Mouse (Mus musculus) hindbrain, embryonic 11.5 days (tissue): ENCODE data around the gene Lalba. TPM values are rescaled to one million over a fixed set of nuclear protein-coding genes. Genes with fewer than 3 reads are reported as not detected.
"Not testable (repeated sequence)": the region's sequence is repeated elsewhere in the genome, so short reads cannot be mapped to it uniquely, and the experiment has no call there.

Experiments used
- ATAC-seq: fragments of 200-750 bp; cut with Nextera tagmentation; 2 replicates; pipeline ENCODE4 v1.8.0; 2017; ENCODE audit warnings: mild to moderate bottlenecking, moderate TSS enrichment, moderate library complexity; ENCODE audit not compliant: low FRiP score
- DNase-seq: peaks from one replicate; pipeline ENCODE4 v3.0.0-alpha.2; 2015; ENCODE audit warnings: low spot score
- H3K27ac ChIP-seq: fragments of 300-500 bp; sonication (generic); 2 replicates; pipeline ENCODE4 v1.5.1; 2014; ENCODE audit warnings: mild to moderate bottlenecking, low read depth, low read length
- H3K27me3 ChIP-seq: fragments of 300-500 bp; sonication (generic); 2 replicates; pipeline ENCODE4 v1.6.1; 2014; ENCODE audit warnings: mild to moderate bottlenecking, low read length, moderate library complexity, mixed read lengths; ENCODE audit not compliant: control insufficient read depth, insufficient read depth
- H3K36me3 ChIP-seq: fragments of 300-500 bp; sonication (generic); 2 replicates; pipeline ENCODE4 v1.6.1; 2014; ENCODE audit warnings: mild to moderate bottlenecking, low read length, moderate library complexity, mixed read lengths; ENCODE audit not compliant: control insufficient read depth, insufficient read depth
- H3K4me1 ChIP-seq: fragments of 300-500 bp; sonication (generic); replicated peaks from 2 replicates; pipeline ENCODE4 v1.6.1; 2014; ENCODE audit warnings: low read length, mixed read lengths; ENCODE audit not compliant: control insufficient read depth, insufficient read depth
- H3K4me2 ChIP-seq: fragments of 300-500 bp; sonication (generic); replicated peaks from 2 replicates; pipeline ENCODE4 v1.6.1; 2014; ENCODE audit warnings: mild to moderate bottlenecking, low read depth, low read length
- H3K4me3 ChIP-seq: fragments of 300-500 bp; sonication (generic); 2 replicates; pipeline ENCODE4 v1.5.1; 2014; ENCODE audit warnings: low read depth, low read length
- H3K9ac ChIP-seq: fragments of 300-500 bp; sonication (generic); 2 replicates; pipeline ENCODE4 v1.6.1; 2014; ENCODE audit warnings: low read depth, low read length
- H3K9me3 ChIP-seq: fragments of 300-500 bp; sonication (generic); 2 replicates; pipeline ENCODE4 v1.6.1; 2016; ENCODE audit warnings: low read length; ENCODE audit not compliant: control insufficient read depth
- WGBS: fragments of 180-500 bp; shearing (Covaris S2); extraction: QIAGEN DNeasy Blood & Tissue Kit; methylation state at CpG from one replicate; pipeline ENCODE4 v1.1.7; 2014; 5-methylcytosine and 5-hydroxymethylcytosine counted together
- polyA plus RNA-seq: library from polyadenylated mRNA; unstranded; fragments of >200 nt; fragmentation: Nextera tagmentation; extraction: Ambion mirVana; gene quantifications from 2 replicates; pipeline ENCODE4 v1.2.1, GENCODE M21; 2014

Gene Lalba
- polyA plus RNA-seq, 1 experiment from 2014 or later: not detected

DNA sequence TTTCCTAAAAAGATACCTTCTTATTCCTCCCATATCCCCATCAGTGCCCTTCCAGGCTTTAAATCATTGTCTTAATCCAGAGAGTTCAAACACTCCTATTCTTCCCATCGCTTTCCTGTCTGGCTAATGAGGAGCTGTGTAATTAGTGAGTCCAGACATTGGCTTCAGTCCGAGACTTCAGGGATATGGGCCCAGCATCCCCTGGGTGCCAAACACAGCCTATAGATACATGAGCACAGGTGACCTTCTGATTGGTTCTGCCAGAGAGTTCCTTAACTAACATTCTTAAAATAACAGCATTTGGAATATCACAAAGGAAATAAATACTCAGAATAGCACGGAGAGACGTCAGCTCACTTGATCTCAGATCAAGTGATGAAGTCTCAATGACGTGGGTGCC lies 51.6 kb downstream of the Lalba start, which contains the start of gene Olfr282:
Gene Olfr282 (plus strand): TSS at position 301 of the 400 bp plus-strand sequence.
- H3K4me3 ChIP-seq, H3K27ac ChIP-seq, H3K4me2 ChIP-seq, H3K36me3 ChIP-seq, H3K9me3 ChIP-seq, H3K9ac ChIP-seq, H3K27me3 ChIP-seq, ATAC-seq, H3K4me1 ChIP-seq, DNase-seq: not testable (repeated sequence)
- 87% methylated on average over 5 of the region's 5 CpGs for WGBS

Other genes with a start within 250 kb of the Lalba start
- gene Olfr286, start 248.3 kb downstream of the Lalba start, polyA plus RNA-seq: not detected in 2 replicates
- gene H1fnt, start 225.4 kb downstream of the Lalba start, polyA plus RNA-seq: not detected in 2 replicates
- 1.7 and 2.1 TPM in 2 replicates for gene Zfp641, start 186.6 kb downstream of the Lalba start, polyA plus RNA-seq
- gene Olfr285, start 165.4 kb downstream of the Lalba start, polyA plus RNA-seq: not detected in 2 replicates
- not detected in 2 replicates for gene Olfr284, start 141.7 kb downstream of the Lalba start, polyA plus RNA-seq
- not detected in 2 replicates for gene Olfr283, start 101.8 kb downstream of the Lalba start, polyA plus RNA-seq
- gene Olfr282, start 51.5 kb downstream of the Lalba start, polyA plus RNA-seq: not detected in 2 replicates
- gene Olfr281, start 30.1 kb downstream of the Lalba start, polyA plus RNA-seq: not detected in 2 replicates
- gene OR5BS1P, start 12.8 kb downstream of the Lalba start, polyA plus RNA-seq: not detected in 2 replicates
- not detected in 2 replicates for gene Olfr279, start 9.7 kb upstream of the Lalba start, polyA plus RNA-seq
- 127 and 132 TPM in 2 replicates for gene Kansl2, start 51.5 kb upstream of the Lalba start, polyA plus RNA-seq
- 63.8 and 67.8 TPM in 2 replicates for gene Ccnt1, start 88.2 kb upstream of the Lalba start, polyA plus RNA-seq
- not detected in 2 replicates for gene 4930415O20Rik, start 88.3 kb upstream of the Lalba start, polyA plus RNA-seq
- 12.4 and 17.3 TPM in 2 replicates for gene Adcy6, start 127.4 kb upstream of the Lalba start, polyA plus RNA-seq
- gene Cacnb3, start 148.1 kb upstream of the Lalba start, polyA plus RNA-seq: 41.3 and 42.9 TPM in 2 replicates
- 21.7 and 33.0 TPM in 2 replicates for gene Ddx23, start 180.2 kb upstream of the Lalba start, polyA plus RNA-seq
- gene Rnd1, start 194.7 kb upstream of the Lalba start, polyA plus RNA-seq: 5.2 and 5.9 TPM in 2 replicates
- gene Ccdc65, start 225.5 kb upstream of the Lalba start, polyA plus RNA-seq: 2.4 and 3.0 TPM in 2 replicates
- 13.0 and 15.5 TPM in 2 replicates for gene Fkbp11, start 245.5 kb upstream of the Lalba start, polyA plus RNA-seq